Mouse (Mus musculus) MN1 (cell line): ENCODE results near the gene Lsm14a.

Source experiments
- DNase-seq: peaks from one replicate; pipeline ENCODE4 v3.0.0-alpha.2; 2016; ENCODE audit warnings: low spot score

Gene Lsm14a

DNA sequence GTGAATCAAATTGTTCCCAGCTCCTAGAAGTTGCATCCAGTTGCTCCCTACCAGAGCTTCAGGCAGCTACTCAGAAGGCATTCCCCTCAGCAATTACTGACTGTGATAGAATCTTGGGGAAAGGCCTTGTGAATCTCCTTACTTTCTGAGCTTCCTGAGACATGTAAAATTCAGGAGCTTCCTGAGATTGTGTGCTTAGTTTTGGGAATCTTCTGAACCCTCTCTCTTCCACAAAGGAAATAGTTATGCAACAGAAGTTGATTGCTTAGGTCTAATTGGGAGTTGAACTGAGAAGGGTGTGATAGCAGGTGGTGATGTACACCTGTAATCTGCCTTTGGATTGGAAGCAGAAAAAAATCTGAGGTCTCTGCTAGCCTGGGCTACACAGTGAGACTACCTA lies at the start of gene Lsm14a:
Lsm14a (minus strand) TSS at position 101 of the 400 bp plus-strand sequence.
- DNase-seq, result no peak

DNA sequence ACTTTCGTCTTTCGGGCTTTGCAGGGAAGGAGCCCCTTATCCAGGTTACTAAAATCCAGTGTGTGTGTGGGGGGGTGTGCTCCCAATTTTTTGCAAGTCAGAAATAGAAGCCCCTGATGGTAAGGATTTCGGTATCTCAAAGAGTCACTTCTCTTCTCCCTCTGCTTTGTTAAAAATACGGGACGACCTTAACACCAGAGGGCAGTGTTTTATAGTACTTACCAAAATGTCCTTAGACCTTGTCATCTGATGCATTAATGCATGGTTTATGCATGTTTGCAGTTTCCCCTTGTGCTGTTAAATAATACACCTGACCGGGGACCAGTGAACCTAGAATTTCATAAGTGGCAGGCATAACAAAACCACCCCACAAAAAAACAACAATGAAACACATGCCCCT lies 45.8 kb upstream of the Lsm14a start:
- DNase-seq, result peak; percentile 56

DNA sequence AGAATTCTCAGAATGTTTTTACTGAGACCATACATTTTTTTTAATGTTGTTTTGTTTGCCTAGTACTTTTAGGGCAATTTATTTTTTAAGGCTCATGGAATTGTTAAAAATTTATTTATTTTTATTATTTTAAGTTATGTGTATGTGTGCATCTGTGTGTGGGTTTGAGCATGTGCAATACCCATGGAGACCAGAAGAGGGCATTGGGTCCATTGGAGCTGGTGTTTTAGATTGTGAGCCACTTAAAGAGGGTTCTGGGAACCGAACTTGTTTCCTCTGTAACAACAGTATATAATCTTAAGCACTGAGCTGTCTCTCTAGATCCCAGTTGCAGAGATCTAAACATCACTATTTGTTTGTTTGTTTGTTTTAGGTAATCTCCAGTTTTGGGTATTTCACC lies 40.5 kb upstream of the Lsm14a start:
- no peak for DNase-seq

DNA sequence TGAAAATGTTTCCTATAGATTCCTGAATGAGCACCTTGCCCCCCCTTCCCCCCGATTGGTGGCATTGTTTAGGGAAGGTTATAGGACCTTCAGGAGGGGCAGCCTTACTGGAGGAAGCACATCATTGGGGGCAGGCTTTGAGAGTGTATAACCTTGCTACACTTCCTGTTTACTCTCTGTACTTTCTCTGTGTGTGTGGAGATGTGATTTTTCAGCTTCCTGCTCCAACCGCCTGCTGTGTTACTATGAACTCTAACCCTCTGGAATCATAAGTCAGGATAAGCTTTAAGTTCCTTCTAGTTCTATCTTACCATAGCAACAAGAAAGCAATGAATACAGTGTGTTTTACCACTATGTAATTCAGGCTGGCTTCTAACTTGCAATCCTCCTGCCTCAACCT lies 28.1 kb upstream of the Lsm14a start:
- DNase-seq, result no peak

DNA sequence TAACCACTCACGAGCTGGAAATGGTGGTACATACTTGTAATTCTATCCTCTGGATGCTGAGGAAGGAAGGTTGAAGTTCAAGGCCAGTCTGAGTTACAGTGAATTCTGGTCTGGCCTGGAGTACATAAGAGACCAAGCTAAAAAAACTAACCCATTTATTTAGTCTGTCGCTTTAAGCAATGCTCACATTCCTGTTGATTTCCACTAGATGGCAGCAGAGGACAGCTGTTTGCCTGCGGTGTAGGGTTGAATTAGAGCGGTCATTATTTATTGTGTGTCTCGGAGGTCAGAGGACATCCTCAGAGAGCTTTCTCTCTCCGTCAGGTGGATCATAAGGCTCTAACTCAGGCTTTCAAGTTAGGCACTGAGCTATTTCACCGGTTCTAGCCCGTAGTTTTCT lies 14.4 kb upstream of the Lsm14a start:
- peak; percentile 78 for DNase-seq

DNA sequence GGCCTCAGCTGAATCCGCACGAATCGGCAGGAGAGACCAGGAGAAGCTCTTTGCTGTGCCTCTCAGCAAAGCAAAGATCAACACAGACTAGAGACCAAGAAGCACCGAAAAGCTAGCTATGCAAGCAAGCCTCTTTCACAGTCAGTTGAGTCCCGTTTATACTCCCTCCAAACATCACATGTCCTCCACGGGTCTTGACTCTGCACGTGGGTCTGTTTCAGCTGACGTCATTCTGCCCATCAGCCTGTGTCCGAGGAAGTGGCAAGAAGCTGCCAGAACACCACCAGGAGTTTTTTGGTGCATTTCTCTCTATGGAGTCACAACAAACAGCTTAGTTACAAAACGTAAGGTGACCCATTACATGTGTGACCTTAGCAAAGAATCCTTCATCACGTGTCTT lies 10.8 kb upstream of the Lsm14a start:
- no peak for DNase-seq

DNA sequence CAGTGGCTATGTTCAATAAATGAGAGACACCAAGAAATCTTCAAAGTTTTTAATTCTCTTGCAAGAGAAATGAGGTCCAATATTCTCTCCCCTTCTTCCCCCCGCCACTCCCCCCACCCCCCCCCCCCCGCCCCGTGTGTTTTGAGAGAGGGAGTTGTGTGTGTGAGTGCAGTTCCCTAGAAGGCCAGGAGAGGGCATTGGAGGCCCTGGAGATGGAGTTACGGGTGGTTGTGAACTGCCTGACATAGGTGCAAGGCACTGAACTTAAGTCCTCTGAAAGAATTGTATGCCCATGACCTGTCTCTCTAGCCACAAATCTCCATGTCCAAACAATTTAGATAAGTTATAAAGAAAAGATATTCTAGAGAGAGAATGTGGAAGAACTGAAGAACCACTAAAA lies 7.0 kb upstream of the Lsm14a start:
- no peak for DNase-seq

DNA sequence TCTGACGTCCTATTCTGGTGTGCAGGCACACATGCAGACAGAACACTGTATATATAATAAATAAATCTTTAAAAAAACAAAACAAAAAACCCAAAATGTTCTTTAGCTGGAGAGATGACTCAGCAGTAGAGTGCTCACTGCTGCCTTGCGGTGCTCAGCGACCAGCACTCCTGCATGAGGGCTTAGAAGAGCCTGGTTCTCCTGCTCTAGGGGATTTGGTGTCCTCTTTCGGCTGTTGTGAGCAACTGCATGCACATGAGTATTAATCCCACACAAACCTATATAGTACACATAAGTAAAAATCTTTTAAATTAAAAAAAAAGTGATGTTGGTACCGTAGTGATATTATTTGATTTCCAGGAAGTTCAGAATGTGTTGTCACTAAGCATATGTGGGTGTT lies 5.7 kb upstream of the Lsm14a start:
- DNase-seq, result no peak

DNA sequence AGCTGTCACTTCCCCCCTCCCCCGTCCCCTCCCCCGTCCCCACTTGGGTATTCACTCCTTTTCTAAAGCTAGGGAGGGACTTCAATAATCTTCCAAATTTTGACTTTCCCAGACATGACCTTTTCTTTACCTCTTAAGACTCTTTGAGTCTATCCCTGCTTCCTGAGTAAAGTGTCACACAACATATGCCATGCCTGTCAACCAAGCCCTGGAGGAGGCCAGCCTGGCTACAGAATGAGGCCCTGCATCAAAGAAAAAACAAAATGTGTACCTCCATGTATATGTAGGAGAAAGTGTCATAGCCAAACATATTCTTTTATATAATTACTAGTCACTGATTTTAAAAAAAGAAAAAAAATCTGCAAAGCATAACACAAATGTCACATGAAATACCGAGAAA lies 3.7 kb upstream of the Lsm14a start:
- DNase-seq, result no peak

DNA sequence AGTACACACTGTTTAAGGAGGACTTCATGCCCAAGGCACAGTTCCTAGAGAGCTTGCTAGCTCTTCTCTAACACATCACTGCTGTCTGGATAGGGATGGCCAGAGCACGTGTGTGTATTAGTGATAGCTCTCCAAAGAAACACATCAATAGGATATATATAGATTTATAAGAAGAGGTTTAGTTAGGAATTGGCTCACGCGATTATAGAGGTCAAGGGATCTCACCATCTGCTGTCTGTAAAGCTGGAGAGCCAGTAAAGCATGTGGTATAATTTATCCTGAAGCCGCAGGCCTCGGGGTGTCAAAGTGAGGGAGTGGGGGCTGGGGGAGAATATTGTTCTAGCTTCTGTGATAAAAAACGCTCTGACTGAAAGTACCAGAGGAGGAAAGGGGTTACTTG lies 2.6 kb upstream of the Lsm14a start:
- DNase-seq, result no peak

DNA sequence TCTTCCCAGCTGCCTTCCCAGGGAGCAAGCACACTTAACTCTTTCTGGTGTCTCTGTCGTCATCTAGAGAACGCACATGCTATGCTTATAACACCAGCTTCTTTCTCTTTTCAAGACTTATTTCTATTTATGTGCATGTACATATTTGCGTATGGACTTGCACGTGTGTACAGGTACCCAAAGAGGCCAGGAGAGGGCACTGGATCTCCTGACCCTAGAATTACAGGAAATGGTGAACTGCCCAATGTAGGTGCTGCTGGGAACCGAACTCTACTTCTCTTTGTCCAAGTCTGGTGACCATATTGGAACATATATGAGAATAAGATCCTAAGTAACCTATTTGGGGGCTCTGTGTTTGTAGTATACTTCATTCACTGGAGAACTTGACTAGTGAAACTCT lies 1.5 kb upstream of the Lsm14a start:
- DNase-seq, result no peak

DNA sequence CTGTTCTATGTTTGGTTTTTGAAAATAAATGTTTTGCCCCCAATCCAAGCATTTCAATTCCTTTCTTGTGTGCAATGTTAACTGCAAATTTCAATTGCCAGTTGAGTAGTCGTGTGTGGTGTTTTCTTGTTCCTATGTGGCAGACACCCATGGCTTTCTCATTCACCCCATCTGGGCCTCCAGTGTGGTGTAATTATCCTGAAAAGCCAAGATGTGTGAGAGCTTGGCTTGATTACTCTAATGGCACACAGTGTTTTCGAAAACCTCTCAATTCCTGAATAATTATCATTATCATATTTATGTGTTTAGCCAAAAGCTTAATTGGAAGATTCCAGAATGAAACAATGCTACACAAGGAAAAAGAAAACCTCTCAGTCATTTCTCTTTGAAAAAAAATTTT lies 976 bp upstream of the Lsm14a start:
- DNase-seq, result no peak

DNA sequence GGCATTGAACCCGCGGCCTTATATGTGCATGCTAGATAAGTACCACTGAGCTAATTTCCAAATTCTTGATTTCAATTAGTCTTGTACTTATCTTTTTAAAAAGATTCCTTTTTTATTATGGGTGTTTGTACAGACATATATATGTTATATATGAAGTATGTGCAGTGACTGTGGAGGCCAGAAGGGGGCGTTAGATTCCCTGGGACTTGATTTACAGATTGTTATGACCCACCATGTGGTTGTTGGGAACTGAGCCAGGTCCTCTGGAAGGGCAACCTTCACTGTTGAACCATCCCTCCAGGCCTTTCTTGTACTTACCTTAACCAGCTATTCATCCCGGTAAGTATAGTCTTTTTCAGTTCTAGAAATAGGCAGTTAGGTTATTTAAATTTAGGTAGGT lies 780 bp downstream of the Lsm14a start:
- no peak for DNase-seq

DNA sequence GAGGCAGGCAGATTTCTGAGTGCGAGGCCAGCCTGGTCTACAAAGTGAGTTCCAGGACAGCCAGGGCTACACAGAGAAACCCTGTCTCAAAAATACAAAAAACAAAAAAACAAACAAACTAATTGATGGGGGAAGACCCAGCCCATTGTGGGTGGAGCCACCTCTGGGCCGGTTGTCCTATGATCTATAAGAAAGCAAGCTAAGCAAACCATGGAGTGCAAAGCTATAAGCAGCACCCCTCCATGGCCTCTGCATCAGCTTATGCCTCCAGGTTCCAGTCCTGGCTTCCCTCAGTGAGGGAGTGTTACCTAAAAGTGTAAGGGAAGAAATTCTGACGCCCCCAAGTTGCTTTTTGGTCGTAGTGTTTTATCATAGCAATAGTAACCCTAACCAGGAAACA lies 1.4 kb downstream of the Lsm14a start:
- DNase-seq, result no peak

DNA sequence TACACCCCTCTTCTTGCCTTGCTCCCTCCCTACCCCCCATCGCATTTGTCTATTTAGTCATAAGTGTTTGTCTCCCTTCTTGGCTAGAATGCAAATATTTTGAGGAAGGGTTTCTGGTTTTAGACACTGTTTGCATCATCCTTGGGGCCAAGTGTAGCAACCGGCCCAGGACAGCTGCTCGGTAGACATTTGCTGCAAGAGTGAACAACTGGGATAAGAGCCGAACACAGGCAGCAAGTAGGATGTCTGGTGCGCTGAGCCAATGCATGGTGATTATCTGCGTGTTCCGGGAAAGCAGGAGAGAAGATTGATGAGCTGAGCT lies 2.3 kb downstream of the Lsm14a start:
- peak; percentile 74 for DNase-seq

DNA sequence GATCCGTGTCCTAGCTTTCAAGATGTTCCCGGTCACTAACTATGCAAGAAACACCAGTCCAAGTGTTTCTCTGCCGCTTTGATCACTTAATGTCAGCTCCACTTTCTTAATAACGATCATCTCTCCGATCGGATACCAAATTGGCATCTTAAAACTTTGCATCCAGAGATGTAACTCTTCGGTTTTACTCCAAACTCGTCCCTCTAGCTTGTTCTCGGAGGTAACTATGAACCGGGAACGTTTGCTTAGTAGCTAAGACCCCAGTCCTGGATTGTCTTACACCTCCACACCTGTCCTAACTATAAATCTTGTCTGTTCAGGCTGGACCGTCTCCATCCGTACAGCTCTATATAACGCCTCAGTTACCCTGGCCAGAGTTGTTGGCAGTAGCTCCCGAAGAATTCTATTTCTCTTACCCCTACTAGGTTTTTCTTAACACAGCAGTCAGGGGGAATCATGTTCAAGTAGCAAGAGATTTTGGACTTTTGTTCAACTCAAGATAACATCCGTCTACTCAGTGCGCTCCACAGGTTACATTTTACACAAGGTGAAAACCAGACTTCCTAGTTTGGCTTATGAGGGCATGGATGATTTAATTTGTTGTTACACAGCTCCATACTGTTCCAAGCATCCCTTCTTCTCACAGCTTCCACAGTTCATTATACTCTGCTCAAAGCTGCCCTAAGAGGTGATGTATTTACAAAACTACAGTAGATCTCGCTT lies 2.8 kb downstream of the Lsm14a start:
- no peak for DNase-seq

DNA sequence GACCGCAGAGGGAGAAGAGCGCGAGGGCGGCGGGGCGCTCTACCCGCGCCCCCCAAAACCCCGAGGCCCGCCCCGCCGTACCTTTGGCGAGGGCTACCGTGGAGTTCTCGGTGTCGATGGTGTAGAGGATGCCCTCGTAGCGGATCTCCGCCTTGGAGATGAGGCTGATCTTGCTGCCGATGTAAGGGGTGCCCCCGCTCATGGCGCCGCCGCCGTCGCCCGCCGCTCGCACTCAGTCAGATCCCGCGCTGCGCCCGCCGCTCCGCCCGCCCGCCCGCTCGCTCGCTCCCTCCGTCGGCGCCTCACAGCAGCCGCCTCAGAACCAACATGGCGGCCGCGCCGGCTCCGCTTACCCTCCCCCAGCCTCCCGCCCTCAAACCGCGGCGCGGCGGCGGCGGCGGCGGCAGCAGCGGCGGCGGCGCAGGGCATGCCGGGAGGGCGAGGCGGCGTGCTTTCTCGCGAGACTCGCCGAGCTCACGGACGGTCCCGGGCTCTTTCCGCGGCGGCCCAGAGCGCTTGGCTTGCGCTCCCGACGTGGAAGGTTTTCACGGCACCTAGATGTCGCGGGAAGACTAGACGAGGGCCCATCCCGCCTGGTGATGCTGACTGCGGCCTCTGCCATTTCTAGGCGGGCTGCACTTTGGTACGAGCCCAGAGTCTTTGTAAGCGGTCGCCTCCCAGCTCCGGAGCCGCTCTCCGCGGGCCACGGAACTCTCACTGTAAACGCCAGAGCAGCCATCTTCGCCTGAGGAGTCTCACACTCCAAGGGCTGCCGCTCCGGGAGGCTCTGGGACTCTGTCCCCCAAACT lies 3.6 kb downstream of the Lsm14a start:
- DNase-seq, result peak; percentile 95

DNA sequence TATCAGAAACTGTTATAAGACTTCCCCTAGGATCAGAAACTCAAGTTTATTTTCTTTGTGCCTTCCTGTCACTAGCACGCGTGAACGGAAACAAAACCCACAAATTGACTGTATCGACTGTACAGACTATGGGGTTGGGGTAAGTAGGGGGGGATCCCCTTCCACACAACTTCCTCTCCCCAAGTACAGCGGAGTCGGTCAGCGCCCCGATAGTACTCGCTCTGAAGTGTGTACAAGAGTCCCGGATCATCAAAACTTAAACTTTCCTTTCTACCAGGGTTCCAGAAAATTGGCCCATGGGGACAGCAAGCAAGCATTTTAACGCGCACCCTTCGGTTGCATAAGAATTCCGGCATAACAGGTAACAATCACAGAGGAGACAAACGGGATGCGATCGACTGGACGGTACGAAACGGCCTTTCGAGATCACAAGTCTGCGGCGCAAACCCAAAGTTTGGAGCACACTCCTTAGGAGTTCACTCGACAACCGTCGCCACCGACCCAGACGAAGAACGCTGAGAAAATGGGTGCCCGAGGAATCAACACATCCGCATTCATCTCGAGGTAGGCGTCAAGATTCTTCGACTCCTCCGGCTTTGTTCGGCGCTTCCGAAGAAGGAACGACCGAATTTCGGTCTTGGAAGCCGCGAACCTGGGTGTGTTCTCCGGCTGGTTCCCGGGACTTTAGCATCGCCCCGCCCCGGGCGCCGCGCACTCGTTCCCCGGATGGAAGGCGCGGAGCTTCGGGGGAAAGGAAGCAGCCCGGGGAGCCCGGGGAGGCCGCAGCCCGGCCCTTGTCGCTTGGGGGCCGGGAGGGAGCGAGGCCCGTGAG lies 4.5 kb downstream of the Lsm14a start:
- DNase-seq, result peak; percentile 61

DNA sequence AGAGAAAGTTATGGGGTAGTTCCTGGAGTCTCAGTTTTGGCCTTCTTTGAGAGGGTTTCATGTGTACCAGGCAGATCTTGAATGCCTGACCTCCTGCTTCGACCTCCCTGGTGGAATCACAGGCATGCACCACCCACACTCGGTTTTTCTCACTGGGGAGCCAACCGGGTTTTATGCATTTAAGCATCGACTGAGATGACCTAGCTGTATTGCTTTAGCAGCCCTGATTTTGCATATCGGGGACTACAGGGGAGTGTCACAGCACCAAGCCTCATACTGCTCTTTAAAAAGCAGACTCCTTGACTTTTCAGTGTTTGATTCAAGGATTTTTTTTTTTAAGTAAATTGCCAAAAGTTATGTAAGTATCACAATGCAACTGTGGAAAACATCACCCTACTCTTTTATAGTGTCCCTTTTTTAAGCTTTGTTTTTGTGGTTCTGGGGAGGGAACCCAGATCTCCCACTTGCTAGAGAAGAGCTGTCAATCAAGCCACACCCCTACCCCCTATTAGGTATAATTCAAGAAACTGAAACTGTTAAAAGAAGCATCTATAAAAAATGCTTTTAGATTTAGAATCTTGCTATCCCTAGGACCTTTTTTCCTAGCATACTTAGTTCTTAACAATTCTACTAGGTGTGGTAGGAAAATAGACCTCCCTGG lies 5.2 kb downstream of the Lsm14a start:
- no peak for DNase-seq

DNA sequence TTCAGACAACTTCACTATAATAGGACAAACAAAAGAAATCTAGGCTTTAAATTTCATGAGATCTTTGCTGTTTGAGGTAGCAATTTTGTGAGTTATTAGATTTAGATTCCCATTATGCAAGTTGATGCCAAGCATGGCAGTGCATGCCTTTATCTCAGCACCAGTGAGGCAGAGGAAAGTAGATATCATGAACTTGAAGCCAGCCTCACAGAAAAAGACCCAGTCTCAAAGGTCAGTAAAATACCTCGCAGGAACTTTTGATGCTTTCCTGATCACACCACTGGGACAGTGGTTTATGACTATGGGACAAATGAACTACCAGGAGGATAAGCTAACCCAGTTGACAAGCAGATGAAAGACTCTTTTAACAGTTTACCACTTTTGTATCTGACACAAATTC lies 10.3 kb downstream of the Lsm14a start:
- no peak for DNase-seq

DNA sequence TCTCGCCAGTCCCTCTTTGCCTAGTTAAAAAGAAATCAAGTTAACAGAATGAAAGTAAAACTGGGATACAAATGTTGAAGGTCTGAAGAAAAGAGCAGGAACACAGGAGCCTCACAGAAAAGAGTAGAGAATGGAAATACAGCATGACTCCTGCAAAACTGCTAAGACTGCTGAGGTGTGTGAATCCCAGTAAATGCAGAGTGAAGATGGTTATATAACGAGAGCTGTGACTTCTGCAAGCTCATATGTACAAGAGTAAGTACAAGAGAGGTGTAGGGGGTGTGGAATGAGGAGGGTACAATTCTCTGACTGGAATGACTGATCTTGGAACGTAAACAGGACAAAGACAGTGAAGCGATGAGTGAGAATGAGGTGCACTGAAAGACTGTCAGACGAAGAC lies 11.4 kb downstream of the Lsm14a start:
- no peak for DNase-seq

DNA sequence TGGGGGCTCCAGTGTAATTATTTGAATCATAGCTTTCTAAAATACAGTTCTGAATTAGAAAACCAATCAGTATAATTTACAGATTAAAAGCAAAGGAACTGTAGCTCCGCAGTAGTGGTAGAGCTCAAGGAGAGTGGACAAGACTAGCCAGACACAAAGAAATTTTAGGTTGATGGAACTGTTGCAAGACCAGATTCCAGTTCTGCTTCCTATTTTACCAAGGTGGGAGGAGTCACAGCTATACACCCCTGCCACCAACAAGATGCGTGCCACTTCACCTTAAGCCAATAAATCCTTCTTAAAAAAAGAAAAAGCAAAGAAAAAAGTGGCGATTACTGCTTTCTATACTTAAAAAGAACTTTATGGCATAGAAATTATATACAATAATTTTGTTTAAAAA lies 12.8 kb downstream of the Lsm14a start:
- DNase-seq, result no peak

DNA sequence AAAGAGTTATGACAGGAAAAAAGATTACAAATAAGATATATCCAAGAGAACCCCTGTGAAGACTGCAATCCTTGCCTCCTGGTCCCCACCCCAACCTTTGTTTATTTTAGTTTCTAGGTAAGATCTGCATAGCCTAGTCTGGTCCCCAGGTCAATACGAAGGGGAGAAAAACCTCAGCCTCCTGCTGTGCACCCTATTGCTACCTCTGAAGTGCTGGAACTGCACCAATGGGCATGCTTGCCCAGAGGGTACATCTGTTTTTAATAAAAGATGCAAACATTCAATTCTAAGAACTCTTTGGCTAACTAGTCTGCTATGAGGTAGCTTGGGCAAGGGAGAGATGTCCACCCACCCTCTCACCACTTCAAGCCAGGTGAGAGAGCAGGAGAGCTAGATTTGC lies 19.2 kb downstream of the Lsm14a start:
- no peak for DNase-seq
